Mouse (Mus musculus): ENCODE measurements around the gene Gkap1.

Gkap1 gene

GRCm38 (mm10) chr13:58201343-58201742 is 74.2 kb downstream of the Gkap1 start:
- no peak for DNase-seq (ENCODE audit: low spot score)

- DNase-seq (ENCODE audit: low spot score) = no peak
Measured at GRCm38 (mm10) chr13:58197981-58198640, 77.4 kb downstream of the Gkap1 start.

- no peak for DNase-seq (ENCODE audit: low spot score)
Measured at GRCm38 (mm10) chr13:58197211-58197610, 78.3 kb downstream of the Gkap1 start.

GRCm38 (mm10) chr13:58194908-58195307 is 80.6 kb downstream of the Gkap1 start:
- no peak for DNase-seq (ENCODE audit: low spot score)

GRCm38 (mm10) chr13:58193221-58193620 is 82.3 kb downstream of the Gkap1 start:
- no peak for DNase-seq (ENCODE audit: low spot score)

- DNase-seq (ENCODE audit: low spot score) = no peak
Measured at GRCm38 (mm10) chr13:58192146-58192545, 83.4 kb downstream of the Gkap1 start.

GRCm38 (mm10) chr13:58191516-58191915 is 84.0 kb downstream of the Gkap1 start:
- no peak for DNase-seq (ENCODE audit: low spot score)

- DNase-seq (ENCODE audit: low spot score) = peak; percentile 31
Measured at GRCm38 (mm10) chr13:58189473-58189872, 86.0 kb downstream of the Gkap1 start.

GRCm38 (mm10) chr13:58188412-58188811 is 87.1 kb downstream of the Gkap1 start:
- DNase-seq (ENCODE audit: low spot score) = peak; percentile 86

GRCm38 (mm10) chr13:58187751-58188150 is 87.7 kb downstream of the Gkap1 start:
- DNase-seq (ENCODE audit: low spot score) = no peak

- no peak for DNase-seq (ENCODE audit: low spot score)
Measured at GRCm38 (mm10) chr13:58186281-58186680, 89.2 kb downstream of the Gkap1 start.

- no peak for DNase-seq (ENCODE audit: low spot score)
Measured at GRCm38 (mm10) chr13:58184111-58184510, 91.4 kb downstream of the Gkap1 start.

Data from layer of hippocampus, adult 11-12 months (tissue).